Mouse (Mus musculus): ENCODE measurements around the gene Siah2.
A peak's percentile ranks its signal among the peaks of the same experiment; 100 is the strongest.

Gene Siah2

DNA sequence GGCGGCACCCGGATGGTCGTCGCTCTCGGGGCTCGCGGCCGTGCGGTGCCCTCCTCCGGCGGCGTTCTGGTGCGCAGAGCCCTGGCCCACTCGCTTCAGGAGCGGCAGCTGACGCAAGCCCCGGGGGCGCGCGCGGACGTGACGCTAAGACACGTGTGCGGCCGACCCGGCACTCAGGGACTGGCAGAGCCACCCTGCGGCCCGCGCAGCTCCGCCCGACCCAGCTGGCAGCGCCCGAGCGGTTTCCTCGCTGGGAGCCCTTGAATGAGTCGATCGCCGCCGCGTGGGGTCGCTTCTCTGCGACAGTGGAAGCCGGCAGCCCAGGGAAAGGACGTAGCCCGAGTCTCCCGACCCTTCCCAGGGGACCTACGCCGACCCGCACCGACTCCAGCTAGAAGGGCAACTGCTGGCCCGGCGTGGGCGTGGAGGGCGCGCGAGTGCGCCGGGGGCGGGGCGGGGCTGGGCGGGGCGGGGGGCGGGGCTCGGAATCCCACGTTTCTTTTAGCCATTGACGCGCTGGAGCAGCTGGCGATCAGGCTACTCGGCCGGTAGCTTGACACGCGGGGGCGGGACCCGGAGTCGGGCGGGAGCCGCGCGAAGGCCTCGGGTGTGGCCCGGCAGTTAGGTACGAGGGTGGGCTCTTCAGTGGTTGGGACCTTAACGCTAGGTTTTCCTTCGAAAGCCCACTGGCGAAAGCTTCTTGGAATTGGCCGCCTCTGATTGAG lies at the start of gene Siah2:
TSS of gene Siah2 (minus strand) at position 404 of the 725 bp plus-strand sequence.
- peak; percentile 96 for DNase-seq (ENCODE audit: low spot score)

DNA sequence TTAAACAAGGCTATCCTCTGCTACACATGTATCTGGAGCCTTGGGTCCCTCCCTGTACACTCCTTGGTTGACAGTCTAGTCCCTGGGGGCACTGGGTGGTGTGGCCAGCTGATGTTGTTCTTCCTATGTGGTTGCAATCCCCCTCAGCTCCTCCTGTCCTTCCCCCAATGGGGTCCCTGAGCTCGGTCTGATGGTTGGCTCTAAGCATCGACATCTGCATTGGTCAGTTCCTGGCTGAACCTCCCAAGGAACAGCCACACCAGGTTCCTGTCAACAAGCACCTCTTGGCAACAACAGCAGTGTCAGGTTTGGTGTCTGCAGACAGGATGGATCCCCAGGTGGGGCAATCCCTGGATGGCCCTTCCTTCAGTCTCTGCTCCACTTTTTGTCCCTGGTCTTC lies 47.3 kb upstream of the Siah2 start:
- DNase-seq (ENCODE audit: low spot score) = no peak

- no peak for DNase-seq (ENCODE audit: low spot score)
These were observed 46.3 kb upstream of the Siah2 start for GRCm38 (mm10) chr3:58738346-58739089.

- no peak for DNase-seq (ENCODE audit: low spot score)
These were observed 39.3 kb upstream of the Siah2 start for GRCm38 (mm10) chr3:58731520-58731919.

DNA sequence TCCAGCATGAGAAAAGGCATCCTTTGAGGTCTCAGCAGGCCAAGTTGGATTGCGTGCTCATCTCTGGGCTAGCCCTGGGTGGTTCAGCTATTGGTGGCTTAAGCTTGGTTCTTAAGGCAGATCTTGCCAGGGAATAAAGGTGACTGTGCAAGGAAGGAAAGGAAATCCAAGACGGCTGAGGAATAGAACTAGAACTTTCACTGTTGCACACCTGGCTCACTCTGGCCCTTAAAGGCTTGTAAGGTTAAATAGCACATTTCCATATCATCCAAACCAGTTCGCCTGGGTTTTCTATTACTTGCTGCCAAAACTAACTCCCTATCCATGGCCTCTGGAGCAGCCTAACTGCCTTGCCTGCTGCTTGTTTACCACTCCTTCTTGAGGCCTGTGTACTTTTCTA lies 38.4 kb upstream of the Siah2 start:
- DNase-seq (ENCODE audit: low spot score) = no peak

DNA sequence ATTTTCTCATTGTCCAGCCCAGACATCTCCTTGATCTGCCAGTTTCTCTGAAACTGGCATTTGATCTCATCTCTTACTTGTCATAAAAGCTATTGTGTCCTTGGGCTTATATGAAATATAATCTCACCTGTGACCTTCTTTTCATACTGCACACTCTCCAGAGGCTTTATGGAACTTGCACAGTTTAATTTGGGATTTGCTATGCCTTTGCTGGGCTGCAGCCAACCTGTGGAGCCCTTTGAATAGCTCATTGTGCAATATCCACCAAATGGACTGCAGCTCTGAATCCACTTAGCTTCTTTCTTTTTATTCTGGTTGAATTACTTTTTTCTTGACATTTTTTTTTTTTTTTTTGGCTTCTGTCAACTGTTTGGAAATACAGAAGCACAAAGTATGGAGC lies 37.3 kb upstream of the Siah2 start:
- no peak for DNase-seq (ENCODE audit: low spot score)

DNA sequence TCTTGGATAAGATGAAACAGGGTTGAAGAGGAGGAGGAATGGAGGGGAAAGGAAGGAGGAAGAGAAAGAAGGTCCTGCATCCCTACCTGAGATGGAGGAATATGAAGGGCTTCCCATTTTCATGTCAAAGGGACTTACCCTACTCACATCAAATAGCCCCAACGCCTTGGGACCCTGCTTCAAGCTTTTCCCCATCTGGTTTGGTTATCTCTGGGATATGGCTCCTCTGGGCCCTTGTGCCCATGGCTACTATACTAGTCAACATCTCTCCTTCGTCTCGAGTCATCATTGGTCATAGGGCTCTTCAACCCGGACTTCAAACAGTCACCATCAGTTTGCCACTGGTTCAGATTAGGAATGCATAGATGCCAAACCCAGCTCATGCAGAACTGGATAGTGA lies 35.4 kb upstream of the Siah2 start:
- DNase-seq (ENCODE audit: low spot score) = no peak

- peak; percentile 38 for DNase-seq (ENCODE audit: low spot score)
These were observed 34.8 kb upstream of the Siah2 start for GRCm38 (mm10) chr3:58727012-58727411.

DNA sequence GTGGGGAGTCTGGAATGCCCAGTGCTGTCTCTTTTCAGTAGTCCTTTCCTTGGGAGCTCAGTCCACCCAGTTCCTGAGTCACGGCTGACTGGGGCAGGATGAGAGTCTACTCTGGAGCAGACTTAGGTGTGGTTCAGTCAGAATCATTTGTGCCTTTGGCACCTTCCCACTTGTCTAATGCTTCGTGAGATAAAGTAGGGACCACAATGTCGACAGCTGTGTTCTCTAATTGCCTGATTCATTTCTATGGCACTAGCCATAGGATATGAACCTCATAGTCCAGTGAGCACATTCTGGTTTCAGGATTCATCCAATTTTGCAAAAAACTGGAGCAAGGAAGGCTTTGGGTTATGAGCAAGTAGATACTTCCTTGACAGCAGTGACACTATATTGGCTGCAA lies 34.2 kb upstream of the Siah2 start:
- no peak for DNase-seq (ENCODE audit: low spot score)

DNA sequence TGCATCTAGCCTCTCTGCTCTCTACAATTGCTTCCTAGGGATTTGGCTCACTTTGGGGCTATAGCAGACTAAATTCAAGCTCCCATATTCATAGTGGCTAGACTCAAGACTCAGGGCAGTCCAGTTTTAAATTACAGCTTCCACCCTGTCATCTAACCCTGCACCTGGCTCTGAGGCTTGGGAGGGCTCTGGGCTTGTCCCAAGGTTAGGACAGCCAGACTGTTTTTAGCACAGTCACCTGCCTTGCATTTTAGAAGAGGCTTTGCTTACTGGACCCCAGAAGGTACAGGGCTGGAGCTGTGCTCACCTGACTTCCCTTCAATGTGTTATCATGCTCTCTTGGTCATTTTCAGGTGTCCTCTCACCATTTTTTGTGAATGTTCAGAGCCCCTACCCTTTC lies 32.6 kb upstream of the Siah2 start:
- no peak for DNase-seq (ENCODE audit: low spot score)

GRCm38 (mm10) chr3:58723656-58724055 lies 31.5 kb upstream of the Siah2 start:
- no peak for DNase-seq (ENCODE audit: low spot score)

- no peak for DNase-seq (ENCODE audit: low spot score)
These were observed 27.4 kb upstream of the Siah2 start for GRCm38 (mm10) chr3:58719461-58720230.

- DNase-seq (ENCODE audit: low spot score) = peak; percentile 78
These were observed 24.5 kb upstream of the Siah2 start for GRCm38 (mm10) chr3:58716705-58717104.

- DNase-seq (ENCODE audit: low spot score) = peak; percentile 63
These were observed 22.6 kb upstream of the Siah2 start for GRCm38 (mm10) chr3:58714767-58715166.

DNA sequence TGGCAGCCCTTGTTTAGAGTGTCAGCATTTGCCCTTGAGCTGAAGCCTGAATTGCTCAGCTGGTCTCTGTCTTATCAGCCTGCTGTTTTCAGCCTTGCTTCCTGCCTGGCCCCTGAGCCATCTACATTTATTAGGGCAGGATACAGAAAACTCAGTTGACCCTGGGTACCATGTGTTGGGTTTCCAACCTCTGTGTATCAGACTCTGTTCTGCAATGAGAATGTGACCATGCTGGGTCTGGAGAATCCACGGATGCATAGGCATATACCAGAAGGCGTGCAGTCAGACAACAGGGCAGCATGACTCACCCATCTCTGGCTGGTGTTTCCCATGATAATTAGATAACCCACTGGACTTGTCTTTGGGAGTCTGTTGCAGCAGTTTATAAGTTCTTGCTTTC lies 21.8 kb upstream of the Siah2 start:
- DNase-seq (ENCODE audit: low spot score) = peak; percentile 88

- DNase-seq (ENCODE audit: low spot score) = peak; percentile 50
These were observed 21.0 kb upstream of the Siah2 start for GRCm38 (mm10) chr3:58713191-58713590.

DNA sequence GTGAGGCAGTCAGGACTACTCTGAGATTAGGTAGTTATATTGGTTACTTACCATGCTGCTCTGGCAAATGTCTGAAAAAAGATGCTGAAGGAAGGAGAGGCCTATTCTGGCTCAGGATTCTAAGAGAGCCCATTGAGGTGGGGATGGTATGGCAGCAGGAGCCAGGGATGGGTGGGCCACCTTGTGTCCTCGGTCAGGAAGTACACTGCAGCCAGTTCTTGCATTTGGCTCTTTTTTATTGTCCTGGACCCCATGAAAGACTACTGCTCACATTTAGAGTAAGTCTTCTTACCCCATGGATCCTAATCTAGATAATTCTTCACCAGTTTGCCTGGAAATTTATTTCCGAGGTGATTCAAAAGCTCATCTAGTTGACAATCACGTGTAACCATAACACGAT lies 12.3 kb upstream of the Siah2 start:
- DNase-seq (ENCODE audit: low spot score) = no peak

GRCm38 (mm10) chr3:58703748-58704147 lies 11.5 kb upstream of the Siah2 start:
- no peak for DNase-seq (ENCODE audit: low spot score)

DNA sequence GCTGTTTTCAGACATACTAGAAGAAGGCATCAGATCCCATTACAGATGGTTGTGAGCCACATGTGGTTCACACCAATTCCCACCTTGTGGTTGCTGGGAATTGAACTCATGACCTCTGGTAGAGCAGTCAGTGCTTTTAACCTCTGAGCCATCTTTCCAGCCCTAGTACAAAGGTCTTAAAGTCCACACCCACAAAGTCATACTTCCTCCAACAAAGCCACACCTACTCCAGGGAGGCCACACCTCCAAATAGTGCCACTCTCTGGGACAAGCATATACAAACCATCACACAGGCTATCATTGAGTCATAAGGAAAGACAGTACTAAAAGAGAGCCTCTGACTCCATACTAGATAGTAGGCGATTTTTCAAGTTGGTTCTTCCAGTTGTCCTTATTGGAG lies 10.1 kb upstream of the Siah2 start:
- DNase-seq (ENCODE audit: low spot score) = no peak

GRCm38 (mm10) chr3:58701441-58701840 lies 9.2 kb upstream of the Siah2 start:
- no peak for DNase-seq (ENCODE audit: low spot score)

- DNase-seq (ENCODE audit: low spot score) = no peak
These were observed 5.7 kb upstream of the Siah2 start for GRCm38 (mm10) chr3:58697926-58698325.

DNA sequence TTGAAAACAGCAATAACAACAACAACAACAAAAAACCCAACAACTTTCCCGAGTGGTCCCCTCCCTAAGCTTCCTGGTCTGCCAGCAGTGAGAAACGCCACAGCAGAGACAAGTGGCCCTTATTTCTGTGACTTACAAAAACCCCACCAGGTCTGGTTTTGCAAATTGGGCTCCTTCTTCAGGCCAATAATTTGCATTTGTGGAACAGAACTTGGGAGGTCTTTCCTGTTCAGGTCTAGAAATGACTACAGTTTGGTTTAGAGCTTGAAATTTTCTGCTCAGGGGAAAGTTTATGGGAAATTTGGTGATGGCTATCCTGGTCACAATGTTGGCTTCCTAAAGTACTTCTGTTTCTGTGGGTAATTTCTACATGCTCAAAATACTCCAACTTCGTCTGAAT lies 4.6 kb upstream of the Siah2 start:
- no peak for DNase-seq (ENCODE audit: low spot score)

DNA sequence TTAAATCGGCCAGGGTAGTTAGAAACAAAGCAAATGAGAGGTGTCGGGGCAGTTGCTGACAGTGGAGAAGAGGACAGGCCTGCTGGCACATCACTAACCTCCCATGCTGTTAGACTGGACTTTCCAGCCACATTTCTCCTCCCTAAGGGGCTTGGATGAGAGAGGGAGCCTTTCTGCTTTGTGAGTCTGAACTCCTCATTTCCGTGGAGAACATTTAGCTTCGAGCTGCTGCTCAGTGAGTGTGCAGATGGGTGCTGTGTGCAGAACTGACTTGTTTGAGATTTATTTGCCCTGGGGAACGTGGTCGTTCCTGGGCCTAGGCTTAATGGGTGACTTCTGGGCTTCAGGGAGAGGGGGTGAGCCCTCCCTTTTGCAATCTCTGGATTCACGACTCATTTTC lies 3.3 kb upstream of the Siah2 start:
- no peak for DNase-seq (ENCODE audit: low spot score)
